Mouse (Mus musculus): ENCODE results near the gene Rasgrp3. TPM values are rescaled to one million over a fixed set of nuclear protein-coding genes. Genes with fewer than 3 reads are reported as not detected.

The Rasgrp3 gene
- polyA plus RNA-seq, 1 experiment from 2014 or later: 5.5 TPM

DNA sequence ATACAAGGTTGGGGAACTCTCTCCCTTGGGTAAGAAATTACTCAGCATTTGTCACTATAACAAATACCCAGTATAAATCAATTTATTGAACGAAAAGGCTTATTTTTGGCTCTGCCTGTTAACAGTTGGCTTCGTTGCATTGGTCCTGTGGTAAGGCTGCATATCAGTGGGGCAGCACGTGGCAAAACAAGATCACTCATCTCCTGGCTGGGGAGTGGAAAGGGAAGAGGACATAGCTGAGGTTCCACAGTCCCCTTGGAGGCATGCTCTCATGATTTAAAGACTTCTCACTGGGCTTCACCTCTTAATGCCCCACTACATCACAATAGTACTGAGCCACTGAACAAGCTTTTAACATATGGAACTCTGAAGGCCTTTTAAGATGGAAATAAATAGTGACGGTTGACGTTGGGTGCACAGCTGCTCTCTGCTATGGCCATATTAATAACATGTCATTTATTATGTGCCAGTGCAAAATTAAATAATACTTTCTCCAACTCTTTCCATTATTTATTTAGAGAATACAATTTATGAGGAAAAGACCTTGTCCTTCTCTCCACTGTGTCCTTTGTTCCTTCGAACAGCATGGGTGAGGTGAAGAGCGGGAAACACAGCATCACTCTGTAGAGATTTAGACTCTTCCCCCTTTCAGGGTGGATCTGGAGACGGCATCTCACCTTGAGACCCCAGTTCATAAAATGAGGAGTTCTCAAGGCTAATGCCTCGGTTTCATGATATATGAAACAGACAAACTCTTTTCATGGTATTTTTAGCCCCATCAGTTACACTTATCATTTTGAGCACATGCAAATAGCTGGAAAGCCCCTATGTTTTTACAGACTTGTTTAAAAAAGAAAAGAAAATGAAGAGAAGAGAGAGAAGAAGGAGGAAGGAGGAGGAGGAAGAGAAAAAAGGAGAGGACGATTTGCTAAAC is 71.3 kb downstream of the Rasgrp3 start:
- no peaks in the 10 kb centered on the region for H3K9me3 ChIP-seq
- H3K27ac ChIP-seq: no peak overlapping the region
- no peak for ATAC-seq
- 86% methylated on average over 10 of the region's 10 CpGs for WGBS
- no peaks in the 10 kb centered on the region for H3K4me1 ChIP-seq (replicated peaks)
- H3K4me3 ChIP-seq (replicated peaks): no peak overlapping the region
- H3K36me3 ChIP-seq: no peaks in the 10 kb centered on the region
- H3K9ac ChIP-seq (replicated peaks): no peak overlapping the region
- H3K27me3 ChIP-seq: no peaks in the 10 kb centered on the region
- H3K4me2 ChIP-seq (replicated peaks): no peak overlapping the region

DNA sequence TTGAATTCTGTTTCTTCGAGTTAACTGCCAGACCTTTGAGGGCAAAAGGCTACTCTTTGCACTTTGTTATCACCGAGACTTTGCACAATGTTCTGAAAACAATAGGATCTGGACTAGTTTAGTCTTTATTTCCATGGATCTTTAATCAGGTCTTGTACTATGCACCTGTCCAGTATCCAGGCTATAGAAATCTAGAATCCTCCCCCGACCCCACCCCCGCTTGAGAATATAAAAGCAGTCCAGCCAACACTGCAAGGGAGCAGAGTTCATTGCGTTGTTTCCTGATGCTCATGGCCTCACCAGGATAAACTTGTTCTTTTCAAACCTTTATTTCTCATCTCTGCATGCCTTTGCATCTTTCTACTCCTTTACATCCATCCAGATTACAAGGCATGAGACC is 73.6 kb downstream of the Rasgrp3 start:
- no peaks in the 10 kb centered on the region for H3K36me3 ChIP-seq
- H3K9me3 ChIP-seq: no peaks in the 10 kb centered on the region
- no peak overlapping the region for H3K4me2 ChIP-seq (replicated peaks)
- no peak overlapping the region for H3K4me3 ChIP-seq (replicated peaks)
- no peaks in the 10 kb centered on the region for H3K4me1 ChIP-seq (replicated peaks)
- 90% methylated on average over 5 of the region's 5 CpGs for WGBS
- no peak overlapping the region for H3K9ac ChIP-seq (replicated peaks)
- no peak overlapping the region for H3K27ac ChIP-seq
- no peaks in the 10 kb centered on the region for H3K27me3 ChIP-seq
- no peak for ATAC-seq

DNA sequence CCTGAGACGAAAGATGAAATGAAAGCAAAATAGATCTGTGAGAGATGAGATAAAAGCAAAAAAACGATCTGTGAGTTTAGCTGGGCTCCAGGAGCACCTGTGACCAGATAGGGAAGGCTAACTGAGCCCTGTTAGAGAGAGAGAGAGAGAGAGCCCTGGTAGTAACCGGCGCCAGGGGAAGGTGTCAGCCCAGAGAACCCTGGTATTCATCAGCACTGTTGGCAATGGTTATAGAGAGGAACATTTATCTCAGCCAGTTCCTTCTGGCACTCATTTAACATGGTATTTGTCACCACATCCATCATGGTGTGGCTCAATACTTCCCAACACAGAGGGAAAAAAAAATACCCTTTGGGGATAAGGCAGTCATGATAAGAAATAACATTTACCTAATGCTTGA is 80.9 kb downstream of the Rasgrp3 start:
- Histone ChIP-seq H3K9ac (replicated peaks) (no peak overlapping the region), H3K4me2 (replicated peaks) (no peak overlapping the region), H3K27me3 (no peaks in the 10 kb centered on the region), H3K4me1 (replicated peaks) (peaks cover 7% of the 10 kb centered on the region), H3K27ac (no peak overlapping the region), H3K36me3 (no peaks in the 10 kb centered on the region), H3K9me3 (no peaks in the 10 kb centered on the region), H3K4me3 (replicated peaks) (no peak overlapping the region)
- WGBS: 85% methylated on average over 4 of the region's 4 CpGs
- ATAC-seq: no peak

DNA sequence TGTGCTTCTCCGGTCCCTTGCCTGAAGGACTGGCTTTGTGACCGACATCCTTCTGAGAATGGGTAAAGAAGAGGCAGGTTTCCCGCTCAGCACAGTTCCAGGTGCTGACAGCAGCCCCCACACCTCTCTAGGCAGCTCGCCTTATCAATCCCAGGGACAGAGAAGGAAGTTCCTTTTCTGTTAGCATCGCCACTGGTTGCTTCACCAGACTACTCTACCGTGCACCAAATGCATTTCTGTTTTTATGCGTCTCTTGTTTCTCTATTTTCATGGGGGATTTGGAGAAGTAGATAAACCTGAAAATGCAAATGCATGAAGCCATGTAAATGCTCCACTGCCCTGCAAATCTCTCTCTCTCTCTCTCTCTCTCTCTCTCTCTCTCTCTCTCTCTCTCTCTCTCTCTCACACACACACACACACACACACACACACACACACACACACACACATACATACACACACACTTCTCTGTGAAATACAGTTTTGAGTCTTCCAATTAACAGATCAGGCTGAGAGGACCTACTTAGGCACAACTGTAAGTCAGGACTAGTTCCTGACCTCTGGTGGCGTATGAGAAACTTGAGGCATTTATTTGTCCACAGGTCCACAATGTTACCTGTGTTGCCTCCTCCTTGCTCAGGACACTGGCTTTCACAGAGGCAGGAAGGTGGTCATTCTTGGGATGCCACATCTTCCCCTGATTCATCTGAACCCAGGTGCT is 82.6 kb downstream of the Rasgrp3 start:
- Histone ChIP-seq H3K4me2 (replicated peaks) (no peak overlapping the region), H3K4me3 (replicated peaks) (no peak overlapping the region), H3K36me3 (no peaks in the 10 kb centered on the region), H3K9ac (replicated peaks) (no peak overlapping the region), H3K27me3 (no peaks in the 10 kb centered on the region), H3K4me1 (replicated peaks) (peaks cover 15% of the 10 kb centered on the region), H3K9me3 (no peaks in the 10 kb centered on the region), H3K27ac (no peak overlapping the region)
- 69% methylated on average over 8 of the region's 8 CpGs for WGBS
- ATAC-seq: no peak

DNA sequence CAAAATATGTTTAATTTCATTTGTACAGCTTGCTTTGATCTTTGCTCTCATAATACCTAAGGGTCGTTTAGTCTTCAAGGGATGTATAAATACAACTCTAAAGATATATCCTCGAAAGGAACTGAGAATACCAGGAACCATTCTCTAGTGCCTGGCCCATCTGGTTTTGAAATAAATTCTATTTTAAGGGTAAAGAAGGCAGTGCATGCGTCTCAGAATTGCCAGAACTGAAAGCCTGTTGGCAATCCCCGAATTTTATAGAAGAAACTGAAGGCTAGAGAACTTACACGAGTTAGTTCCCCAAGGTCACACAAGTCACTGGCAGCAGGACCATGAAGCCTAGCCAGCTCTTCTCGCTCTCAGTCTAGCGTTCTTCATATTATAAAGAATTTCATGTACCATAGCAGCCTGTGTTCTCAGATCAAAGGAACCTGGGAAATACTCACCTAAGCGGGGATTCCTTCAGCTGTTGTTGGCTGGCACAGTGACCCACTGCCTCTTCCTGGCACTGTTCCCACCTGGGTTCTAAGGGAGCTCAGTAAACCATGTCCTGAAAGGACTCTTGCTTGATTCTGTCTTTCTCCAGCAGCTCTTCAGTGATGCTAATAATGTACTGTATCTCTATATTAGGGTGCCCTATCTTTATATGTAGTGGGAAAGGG is 83.7 kb downstream of the Rasgrp3 start:
- H3K9ac ChIP-seq (replicated peaks): no peak overlapping the region
- H3K27ac ChIP-seq: no peak overlapping the region
- WGBS: 88% methylated on average over 8 of the region's 8 CpGs
- H3K36me3 ChIP-seq: no peaks in the 10 kb centered on the region
- no peaks in the 10 kb centered on the region for H3K27me3 ChIP-seq
- no peak overlapping the region for H3K4me3 ChIP-seq (replicated peaks)
- ATAC-seq: no peak
- H3K4me2 ChIP-seq (replicated peaks): no peak overlapping the region
- peaks cover 15% of the 10 kb centered on the region for H3K4me1 ChIP-seq (replicated peaks)
- no peaks in the 10 kb centered on the region for H3K9me3 ChIP-seq

DNA sequence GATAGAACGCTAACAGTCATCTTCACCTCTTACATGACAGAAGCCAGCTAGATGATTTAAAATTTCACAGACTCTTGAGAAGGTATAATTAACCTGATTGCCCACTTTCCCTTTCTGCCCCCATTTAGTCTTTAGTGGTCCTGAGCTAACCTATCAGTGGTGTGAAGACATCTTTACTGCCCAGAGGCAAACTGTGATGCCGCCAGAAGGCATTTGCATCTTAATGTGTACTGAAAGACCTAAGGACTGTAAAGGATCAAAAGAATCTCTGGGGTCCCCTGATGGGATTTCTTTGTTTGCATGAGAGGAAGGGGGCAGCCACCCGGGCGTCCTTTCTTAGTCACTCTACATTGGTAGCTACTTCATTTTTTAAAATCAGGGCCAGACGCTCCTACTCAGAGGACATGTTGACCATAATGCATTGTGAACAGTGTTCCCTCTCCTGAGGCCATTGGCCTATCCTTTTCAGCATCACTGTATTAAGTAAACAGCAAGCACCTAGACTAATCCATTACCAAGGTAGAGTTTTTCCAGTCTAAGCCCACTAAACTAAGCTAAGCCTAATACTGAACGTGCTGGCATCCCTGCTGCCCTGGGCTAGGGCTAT is 85.6 kb downstream of the Rasgrp3 start:
- 13% methylated on average over 6 of the region's 6 CpGs for WGBS

DNA sequence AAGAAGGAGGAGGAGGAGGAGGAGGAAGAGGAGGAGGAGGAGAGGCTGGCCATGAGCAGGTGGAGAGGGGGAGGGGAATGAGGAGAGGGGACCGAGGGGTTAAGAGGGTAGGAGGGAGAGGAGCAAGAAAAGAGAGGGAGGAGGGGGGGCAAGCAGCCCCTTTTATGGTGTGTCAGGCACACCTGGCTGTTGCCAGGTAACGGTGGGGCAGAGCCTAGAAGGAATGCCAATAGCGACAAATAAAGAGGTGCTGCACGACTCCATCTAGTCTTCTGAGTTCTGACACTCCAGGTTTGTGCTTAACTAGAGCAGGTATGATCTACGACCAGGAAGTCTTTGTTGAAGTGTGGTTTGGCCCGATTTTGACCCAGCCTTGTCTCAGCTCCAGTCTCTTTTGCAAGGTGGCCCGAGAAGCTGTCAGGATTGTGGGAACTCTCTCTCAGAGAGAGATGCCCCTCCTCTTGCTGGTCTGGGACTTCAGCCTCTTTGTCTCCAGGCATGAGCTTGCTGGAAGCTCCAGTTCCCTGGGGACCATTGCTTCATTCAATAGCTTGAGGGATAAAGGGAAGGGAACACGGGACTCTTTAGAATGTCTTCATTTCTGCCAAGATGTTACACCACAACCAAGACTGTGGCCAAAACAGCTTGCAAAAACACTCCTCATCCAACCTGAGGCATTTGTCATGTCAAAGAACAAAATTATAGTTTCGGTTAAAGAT is 86.8 kb downstream of the Rasgrp3 start:
- ATAC-seq: peak; percentile 22; the same call in 1 of the 2 replicates
- H3K27me3 ChIP-seq: no peaks in the 10 kb centered on the region
- H3K4me3 ChIP-seq (replicated peaks): no peak overlapping the region
- WGBS: 24% methylated on average over 9 of the region's 9 CpGs
- H3K27ac ChIP-seq: no peak overlapping the region
- no peak overlapping the region for H3K9ac ChIP-seq (replicated peaks)
- no peaks in the 10 kb centered on the region for H3K36me3 ChIP-seq
- H3K4me2 ChIP-seq (replicated peaks): no peak overlapping the region
- H3K4me1 ChIP-seq (replicated peaks): peaks cover 15% of the 10 kb centered on the region
- H3K9me3 ChIP-seq: no peaks in the 10 kb centered on the region

More for the DNA sequence above, 85.6 kb downstream of the Rasgrp3 start:
- ATAC-seq: peak; percentile 53
- no peaks in the 10 kb centered on the region for H3K27me3 ChIP-seq
- H3K9me3 ChIP-seq: no peaks in the 10 kb centered on the region
- no peaks in the 10 kb centered on the region for H3K36me3 ChIP-seq
- H3K4me2 ChIP-seq (replicated peaks): no peak overlapping the region
- no peak overlapping the region for H3K27ac ChIP-seq
- no peak overlapping the region for H3K9ac ChIP-seq (replicated peaks)
- no peak overlapping the region for H3K4me3 ChIP-seq (replicated peaks)
- H3K4me1 ChIP-seq (replicated peaks): peaks cover 15% of the 10 kb centered on the region

DNA sequence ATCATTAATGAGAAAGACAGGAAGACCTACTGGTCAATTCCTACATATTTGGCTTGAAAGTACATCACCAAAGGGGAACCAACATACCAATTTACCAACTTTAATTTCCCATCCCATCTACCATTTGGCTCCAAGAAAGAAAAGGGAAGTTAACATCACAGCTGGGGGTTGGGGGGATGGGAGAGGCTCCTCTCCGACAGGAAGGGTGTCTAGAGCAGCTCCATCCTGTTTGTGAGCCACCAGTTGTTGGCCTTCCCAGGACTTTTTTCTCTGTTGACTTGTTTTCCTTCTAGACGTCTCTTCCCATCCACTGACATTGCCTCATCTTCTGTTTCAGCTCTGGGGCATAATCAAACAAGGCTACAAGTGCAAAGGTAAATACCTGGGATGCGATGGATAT is 88.1 kb downstream of the Rasgrp3 start:
- no peak for ATAC-seq
- 65% methylated on average over 3 of the region's 3 CpGs for WGBS
- Histone ChIP-seq H3K9me3 (no peaks in the 10 kb centered on the region), H3K36me3 (no peaks in the 10 kb centered on the region), H3K4me2 (replicated peaks) (no peak overlapping the region), H3K4me1 (replicated peaks) (peaks cover 15% of the 10 kb centered on the region), H3K4me3 (replicated peaks) (no peak overlapping the region), H3K9ac (replicated peaks) (no peak overlapping the region), H3K27ac (no peak overlapping the region), H3K27me3 (no peaks in the 10 kb centered on the region)

DNA sequence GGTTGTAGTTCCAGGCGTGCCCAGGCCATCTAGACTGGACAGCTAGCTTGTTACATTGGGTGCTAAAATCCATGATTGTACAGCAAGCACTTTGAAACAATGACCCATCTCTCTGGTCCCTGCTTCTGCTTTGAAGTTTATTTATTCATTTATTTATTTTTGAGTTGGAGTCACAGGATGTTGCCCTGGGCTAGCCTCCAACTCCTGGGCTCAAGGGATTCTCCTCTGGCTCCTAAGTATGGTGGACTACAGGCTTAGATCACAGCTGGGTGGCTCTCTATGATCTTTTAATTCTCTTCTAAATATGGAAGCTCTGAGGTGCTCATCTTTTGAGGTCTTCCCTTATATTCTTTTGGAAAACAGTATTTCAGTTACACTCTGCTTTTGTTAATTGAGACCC is 90.7 kb downstream of the Rasgrp3 start:
- Histone ChIP-seq H3K36me3 (peaks cover 5% of the 10 kb centered on the region; the same call in 1 of the 2 replicates), H3K27ac (no peak overlapping the region), H3K9ac (replicated peaks) (no peak overlapping the region), H3K4me2 (replicated peaks) (no peak overlapping the region), H3K4me3 (replicated peaks) (no peak overlapping the region), H3K4me1 (replicated peaks) (peaks cover 10% of the 10 kb centered on the region), H3K27me3 (no peaks in the 10 kb centered on the region), H3K9me3 (no peaks in the 10 kb centered on the region)
- no peak for ATAC-seq
- 100% methylated on average over 1 of the region's 1 CpGs for whole genome bisulfite sequencing

DNA sequence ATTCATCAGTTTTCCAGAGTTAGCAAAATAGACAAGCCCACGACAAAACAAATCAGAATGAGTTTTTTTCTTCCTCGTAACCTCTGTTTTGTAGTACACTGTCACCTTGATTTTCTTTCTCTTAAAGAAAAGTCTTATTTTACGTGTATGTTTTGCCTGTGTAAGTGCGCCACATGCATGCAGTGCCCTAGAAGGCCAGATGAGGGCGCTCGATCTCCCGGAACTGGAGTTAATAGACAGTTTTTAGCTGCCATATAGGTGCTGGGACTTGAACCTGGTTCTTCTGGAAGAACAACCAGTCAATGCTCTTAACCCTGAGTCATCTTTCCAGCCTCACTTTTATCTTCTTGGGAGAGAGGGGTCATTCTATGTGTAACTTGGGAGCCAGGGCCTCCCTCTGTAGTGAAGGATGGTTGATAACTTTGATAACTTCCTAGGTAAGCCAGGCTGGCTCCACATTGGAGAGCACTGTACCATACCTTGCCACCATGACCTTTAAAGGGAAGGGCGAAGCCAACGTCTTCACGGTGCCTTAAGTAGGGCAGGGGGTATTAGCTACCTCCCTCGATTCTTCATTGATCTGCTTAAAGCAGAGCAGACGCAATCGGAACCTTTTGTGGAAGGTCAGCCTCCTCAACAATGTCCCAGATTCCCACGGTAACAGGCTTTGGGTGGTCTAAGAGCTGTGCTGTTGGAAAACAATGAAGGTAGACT is 93.7 kb downstream of the Rasgrp3 start:
- ATAC-seq: no peak
- Histone ChIP-seq H3K27me3 (no peaks in the 10 kb centered on the region), H3K27ac (no peak overlapping the region), H3K4me2 (replicated peaks) (no peak overlapping the region), H3K9me3 (no peaks in the 10 kb centered on the region), H3K4me1 (replicated peaks) (no peaks in the 10 kb centered on the region), H3K36me3 (peaks cover 5% of the 10 kb centered on the region; the same call in 1 of the 2 replicates), H3K9ac (replicated peaks) (no peak overlapping the region), H3K4me3 (replicated peaks) (no peak overlapping the region)
- WGBS: 84% methylated on average over 14 of the region's 14 CpGs

DNA sequence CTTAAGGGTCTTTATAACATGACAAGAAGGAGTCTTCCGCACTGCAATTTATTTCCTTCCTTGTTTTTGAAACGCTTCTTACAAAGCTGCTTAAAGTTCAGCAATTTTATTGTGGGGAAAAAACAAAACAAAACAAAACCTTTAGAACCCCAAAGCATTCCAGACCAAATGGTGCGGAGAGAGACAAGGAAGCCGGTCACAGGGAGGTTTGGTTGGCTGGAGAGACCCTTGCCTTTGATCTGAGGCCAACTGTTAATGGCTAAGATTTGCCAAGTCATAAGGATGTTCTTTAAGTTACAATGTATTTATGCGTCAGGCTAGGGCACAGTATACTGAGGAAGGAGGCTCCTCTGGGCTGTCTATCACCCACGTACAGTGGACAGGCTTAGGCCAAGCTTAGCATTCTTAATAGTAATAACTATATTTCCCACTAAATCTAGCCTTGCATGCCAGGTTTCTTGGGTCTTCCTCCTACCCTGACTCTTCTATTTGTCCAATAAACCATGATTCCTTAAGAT is 96.8 kb downstream of the Rasgrp3 start:
- Histone ChIP-seq H3K36me3 (peaks cover 19% of the 10 kb centered on the region), H3K27ac (no peak overlapping the region), H3K4me1 (replicated peaks) (no peaks in the 10 kb centered on the region), H3K4me2 (replicated peaks) (no peak overlapping the region), H3K9me3 (no peaks in the 10 kb centered on the region), H3K9ac (replicated peaks) (no peak overlapping the region), H3K27me3 (no peaks in the 10 kb centered on the region), H3K4me3 (replicated peaks) (no peak overlapping the region)
- 78% methylated on average over 6 of the region's 6 CpGs for WGBS
- no peak for ATAC-seq

Data from midbrain, embryonic 13.5 days (tissue).